Mouse (Mus musculus) 416B (cell line): ENCODE data around the gene Yrdc.

Source experiments
- DNase-seq: peaks from one replicate; pipeline ENCODE4 v3.0.0; 2011; ENCODE audit warnings: low read depth

The Yrdc gene

DNA sequence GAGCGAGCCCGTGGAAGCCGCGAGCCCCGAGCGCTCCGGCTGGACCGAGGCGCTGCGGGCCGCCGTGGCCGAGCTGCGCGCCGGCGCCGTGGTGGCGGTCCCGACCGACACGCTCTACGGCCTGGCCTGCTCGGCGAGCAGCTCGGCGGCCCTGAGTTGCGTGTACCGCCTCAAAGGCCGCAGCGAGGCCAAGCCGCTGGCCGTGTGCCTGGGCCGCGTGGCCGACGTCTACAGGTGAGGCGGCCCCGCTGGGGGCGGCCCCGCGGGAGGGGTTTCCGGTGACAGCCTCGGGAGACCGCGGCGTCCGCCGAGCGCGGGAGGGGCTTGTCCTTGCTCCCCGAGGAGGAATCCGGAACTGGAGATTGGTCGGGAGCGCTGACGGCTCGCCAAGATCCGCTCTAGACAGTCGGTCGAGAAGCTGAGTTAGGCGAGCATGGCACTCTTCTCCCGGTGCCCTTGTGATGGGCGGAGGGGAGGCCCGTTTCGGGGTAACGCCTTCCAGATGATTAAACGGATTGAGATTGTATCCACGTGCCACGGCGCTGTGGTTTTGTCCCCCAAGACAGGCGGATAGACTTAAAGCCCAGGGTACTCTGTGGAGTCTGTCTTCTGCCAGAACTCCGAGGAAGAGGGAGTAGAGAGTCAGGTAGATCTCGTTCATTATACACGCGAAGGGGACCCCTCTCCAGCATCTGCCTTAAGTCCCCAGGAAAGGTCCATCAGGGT lies 617 bp downstream of the Yrdc start, which contains the start of gene 1110065P20Rik:
TSS of gene 1110065P20Rik (minus strand) at position 264 of the 726 bp plus-strand sequence.
- peak; percentile 79 for DNase-seq

DNA sequence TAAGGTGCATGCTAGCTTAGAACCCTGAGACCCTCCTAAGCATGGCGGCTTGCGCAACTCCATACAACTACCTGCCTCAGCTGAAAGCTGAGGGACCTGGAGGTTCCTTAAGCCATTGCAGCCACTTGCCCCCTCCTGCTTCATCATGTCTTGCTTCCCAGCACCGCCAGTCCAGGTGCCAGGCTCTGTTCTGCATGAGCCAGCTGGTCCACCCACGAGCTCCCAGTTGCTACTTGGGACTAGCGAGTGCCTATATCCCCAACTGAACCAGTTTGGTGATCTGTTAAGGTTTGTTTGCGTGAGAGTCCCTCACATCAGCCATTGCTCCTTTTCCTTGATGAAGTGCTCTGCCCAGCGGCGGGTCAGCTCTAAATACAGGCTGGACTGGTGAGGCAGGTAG lies 5.8 kb downstream of the Yrdc start:
- no peak for DNase-seq

DNA sequence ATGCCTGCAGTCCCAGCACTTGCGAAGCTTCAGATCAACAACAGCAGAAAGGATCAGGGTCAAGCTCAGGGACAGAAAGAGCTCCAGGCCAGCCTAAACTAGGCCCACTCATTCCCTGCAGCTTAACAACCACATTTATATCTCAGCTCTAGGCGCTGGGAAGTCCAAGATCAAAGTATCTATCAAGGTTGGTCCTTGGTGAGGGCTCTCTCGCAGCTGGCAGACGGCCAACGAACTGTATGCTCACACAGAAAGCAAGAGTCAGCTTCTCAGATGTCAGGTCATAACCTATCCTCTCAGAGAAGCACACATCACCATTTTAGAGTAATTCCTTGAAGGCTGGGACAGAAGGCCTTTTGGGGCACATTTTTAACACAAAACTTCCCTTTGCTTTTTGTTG lies 7.9 kb downstream of the Yrdc start:
- no peak for DNase-seq

- DNase-seq: peak; percentile 48
These were observed 10.0 kb downstream of the Yrdc start for GRCm38 (mm10) chr4:124860446-124860845.

- DNase-seq: no peak
These were observed 11.1 kb downstream of the Yrdc start, which contains the start of gene Maneal for GRCm38 (mm10) chr4:124861283-124862188. TSS of gene Maneal (minus strand) at chr4:124862171.

DNA sequence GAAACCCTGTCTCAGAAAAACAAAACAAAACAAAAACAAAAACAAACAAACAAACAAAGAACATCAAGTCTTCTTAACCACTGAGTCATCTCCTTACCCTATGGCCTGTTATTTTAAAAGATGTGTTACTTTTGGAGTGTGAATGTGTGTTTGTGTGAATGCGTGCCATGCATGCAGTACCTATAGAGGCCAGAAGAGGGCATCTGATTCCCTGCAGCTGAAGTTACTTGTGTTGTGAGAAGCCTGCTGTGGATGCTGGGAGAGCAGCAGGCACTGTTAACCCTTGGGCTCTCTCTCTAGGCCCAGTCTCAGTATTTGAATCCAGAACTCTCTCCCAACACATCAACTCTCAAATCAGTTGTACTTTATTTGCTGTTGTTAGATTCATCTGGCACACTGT lies 22.2 kb downstream of the Yrdc start:
- DNase-seq: no peak

DNA sequence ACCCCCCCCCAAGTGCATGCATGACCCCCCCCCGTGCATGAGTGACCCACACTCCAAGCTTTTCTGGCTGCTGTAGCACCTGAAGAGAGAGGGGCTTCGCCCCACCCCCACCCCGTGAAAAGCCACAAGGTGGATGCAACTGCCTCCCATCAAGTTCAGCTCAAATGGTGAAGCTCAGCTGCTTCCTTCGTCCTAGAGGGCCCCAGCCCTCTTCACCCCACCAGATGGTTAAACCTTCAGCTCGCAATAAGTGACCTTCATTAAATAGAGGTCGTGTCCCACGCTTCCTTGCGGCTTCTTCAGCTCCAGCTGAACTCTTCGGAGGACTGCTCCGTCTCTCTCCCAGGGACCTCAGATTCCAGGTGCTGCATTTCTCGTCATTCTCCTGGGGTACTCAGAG lies 30.1 kb downstream of the Yrdc start, which contains the start of gene Epha10:
TSS of gene Epha10 (plus strand) at position 301 of the 400 bp plus-strand sequence.
- DNase-seq: no peak

DNA sequence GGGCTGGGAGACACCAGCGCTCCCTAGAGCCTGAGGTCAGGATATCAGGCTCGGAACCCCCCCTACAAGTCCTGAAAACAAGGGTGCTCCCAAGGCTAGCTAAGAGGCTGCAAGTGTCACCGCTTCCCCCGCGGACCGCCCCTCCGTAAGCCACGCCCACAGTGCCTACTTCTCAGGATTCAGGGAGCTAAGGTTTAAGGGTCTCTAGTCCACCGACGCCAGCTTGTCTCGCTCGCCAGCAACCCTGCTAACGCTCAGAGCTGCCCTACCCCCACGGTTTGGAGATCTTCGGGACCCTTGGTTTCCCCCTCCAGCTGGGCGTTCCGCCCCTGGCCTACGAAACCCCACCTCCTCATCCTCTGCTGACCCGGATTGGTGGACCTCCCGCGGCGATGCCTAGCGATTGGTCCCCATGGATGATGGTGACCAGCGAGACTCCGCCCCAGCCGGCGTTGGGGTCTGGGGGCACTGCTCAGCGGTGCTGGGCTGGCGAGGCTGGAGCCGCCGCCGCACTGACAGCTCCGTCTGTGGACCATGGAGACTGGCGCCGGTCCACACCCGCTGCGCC lies 30.9 kb downstream of the Yrdc start:
- no peak for DNase-seq

GRCm38 (mm10) chr4:124882151-124882729 lies 31.8 kb downstream of the Yrdc start:
- DNase-seq: no peak

DNA sequence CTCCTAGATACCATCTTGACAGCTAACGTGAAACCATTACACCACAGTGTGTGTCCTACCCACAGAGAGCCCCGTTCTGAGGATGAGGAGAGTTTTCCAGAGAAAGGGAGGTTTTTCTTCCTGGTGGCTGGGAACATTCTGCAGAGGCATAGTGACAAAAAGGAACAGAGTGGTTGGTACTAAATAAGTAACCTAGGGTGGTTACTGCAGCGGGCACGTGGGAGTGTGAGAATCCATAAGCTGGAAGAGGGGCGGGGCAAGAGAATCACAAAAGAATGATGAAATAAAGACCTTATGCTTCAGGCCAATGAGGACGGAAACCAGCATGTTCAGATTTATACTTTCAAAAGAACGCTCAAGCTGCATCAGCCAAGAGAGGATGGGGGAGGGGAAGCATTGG lies 38.2 kb downstream of the Yrdc start:
- DNase-seq: no peak

DNA sequence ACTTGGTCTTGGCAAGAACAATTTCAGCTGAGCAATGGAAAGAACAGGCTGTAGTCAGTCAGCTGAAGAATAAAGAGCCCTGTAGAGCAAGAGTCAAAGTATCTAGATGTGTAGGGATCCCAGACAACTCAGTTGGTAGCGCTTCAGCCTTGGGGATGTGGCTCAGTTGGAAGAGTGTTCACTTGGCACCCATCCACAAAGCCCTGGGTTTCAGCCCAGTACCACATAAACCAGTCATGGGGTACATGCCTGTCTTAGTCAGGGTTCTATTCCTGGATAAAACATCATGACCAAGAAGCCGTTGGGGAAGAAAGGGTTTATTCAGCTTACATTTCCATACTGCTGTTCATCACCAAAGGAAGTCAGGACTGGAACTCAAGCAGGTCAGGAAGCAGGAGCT lies 39.5 kb downstream of the Yrdc start:
- DNase-seq: no peak

GRCm38 (mm10) chr4:124890831-124891230 lies 40.4 kb downstream of the Yrdc start:
- no peak for DNase-seq

- DNase-seq: no peak
These were observed 43.3 kb downstream of the Yrdc start for GRCm38 (mm10) chr4:124893769-124894168.

- no peak for DNase-seq
These were observed 44.3 kb downstream of the Yrdc start for GRCm38 (mm10) chr4:124894508-124895428.

- DNase-seq: no peak
These were observed 47.9 kb downstream of the Yrdc start for GRCm38 (mm10) chr4:124898428-124898827.

DNA sequence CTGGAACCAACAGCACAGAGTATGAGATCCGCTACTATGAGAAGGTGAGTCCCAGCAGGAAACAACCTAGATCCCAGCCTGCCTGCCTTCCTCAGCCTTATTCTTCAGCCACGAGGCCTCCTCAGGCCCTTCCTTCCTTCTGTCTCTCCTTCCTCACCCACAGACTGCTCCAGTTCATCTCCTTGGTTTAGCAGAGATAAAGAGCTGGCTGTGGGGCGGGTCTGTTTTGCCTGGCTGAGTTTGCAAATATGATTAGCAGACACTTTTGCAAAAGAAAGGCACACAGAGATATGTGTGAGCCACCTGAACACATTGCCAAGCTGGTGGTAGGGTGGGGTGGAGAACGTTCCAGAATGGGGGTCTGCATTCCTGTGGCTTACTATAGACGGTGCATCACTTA lies 49.4 kb downstream of the Yrdc start:
- no peak for DNase-seq
